Mouse (Mus musculus): ENCODE results near the gene Bco2. TPM values are rescaled to one million over a fixed set of nuclear protein-coding genes. Genes with fewer than 3 reads are reported as not detected.

Gene Bco2
- polyA plus RNA-seq, 1 experiment, result not detected

DNA sequence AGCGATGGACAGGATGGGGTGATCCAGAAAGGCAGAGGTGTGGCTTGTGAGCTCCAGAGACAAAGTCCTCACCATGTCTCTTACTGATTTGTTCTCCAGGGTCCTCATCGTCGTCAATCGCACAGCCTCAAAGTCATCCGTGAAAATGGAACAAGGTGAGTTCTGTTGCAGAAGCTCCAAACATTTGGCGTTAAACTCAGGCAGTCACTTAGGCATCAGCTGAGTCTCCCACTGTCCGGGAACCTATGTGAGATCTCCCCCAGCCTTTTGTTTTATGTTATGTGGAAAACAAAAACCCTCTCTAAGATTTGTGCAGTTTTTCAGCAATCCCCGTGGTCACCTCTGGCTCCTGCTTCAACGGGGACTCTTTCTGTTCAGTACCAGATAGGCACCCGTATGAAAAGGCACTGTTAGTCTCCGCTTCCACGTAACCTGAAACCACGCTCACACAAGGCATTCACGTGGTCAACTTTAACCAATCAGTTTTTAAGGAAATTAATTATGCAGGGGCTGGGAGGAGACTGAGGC, 53.9 kb downstream of the Bco2 start:
- Histone ChIP-seq H3K9ac (ENCODE audit: low read depth, poor library complexity, severe bottlenecking) (0 out of 2 replicates have a peak overlapping the region, but pooled peaks have one; percentile 7), H3K4me3 (ENCODE audit: low read depth, low read length) (peak overlapping the region; percentile 42)

DNA sequence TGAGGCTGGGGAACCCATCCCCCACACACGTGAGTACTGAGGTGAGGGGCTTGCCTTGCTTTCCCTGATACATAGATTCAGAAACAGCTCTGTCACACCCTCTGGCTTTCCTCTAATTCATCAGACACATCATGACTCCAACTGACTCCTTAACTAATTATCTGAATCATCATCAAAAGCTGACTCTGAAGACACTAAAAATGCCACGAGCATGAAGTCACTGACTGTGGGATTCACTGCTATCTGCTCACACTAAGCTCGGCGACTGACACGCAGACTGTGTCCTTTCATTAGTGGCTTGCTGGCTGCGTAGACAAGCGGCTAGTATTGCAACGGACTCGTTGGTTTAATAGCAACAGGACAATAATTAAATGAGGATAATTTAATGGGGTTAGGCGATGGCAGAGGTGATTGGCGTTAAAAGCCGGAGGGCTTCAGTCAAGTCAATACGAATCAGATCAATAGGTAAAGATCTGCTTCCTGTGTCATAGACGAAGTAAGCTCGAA, 54.5 kb downstream of the Bco2 start:
- Histone ChIP-seq H3K4me1 (ENCODE audit: control insufficient read depth, insufficient read depth, low read length) (peaks cover 2% of the 10 kb centered on the region), H3K36me3 (ENCODE audit: control insufficient read depth, insufficient read depth, low read length, poor library complexity, severe bottlenecking) (no peaks in the 10 kb centered on the region), H3K9ac (ENCODE audit: low read depth, poor library complexity, severe bottlenecking) (no peak overlapping the region), H3K27me3 (ENCODE audit: control insufficient read depth, insufficient read depth, low read length, poor library complexity, severe bottlenecking) (no peaks in the 10 kb centered on the region), H3K4me3 (ENCODE audit: low read depth, low read length) (peak overlapping the region; percentile 42; the same call in 1 of the 2 replicates), H3K27ac (ENCODE audit: insufficient read depth, low read length) (no peak overlapping the region), H3K9me3 (replicated peaks; ENCODE audit: control insufficient read depth, insufficient read depth, low read length, poor library complexity, severe bottlenecking) (no peaks in the 10 kb centered on the region)
- TF ChIP-seq POLR2A (IDR thresholded peaks at IDR 0.05; ENCODE audit: insufficient read depth, low read length), result no peak

More for the DNA sequence above, 53.9 kb downstream of the Bco2 start:
- Histone ChIP-seq H3K36me3 (ENCODE audit: control insufficient read depth, insufficient read depth, low read length, poor library complexity, severe bottlenecking) (no peaks in the 10 kb centered on the region), H3K27me3 (ENCODE audit: control insufficient read depth, insufficient read depth, low read length, poor library complexity, severe bottlenecking) (no peaks in the 10 kb centered on the region), H3K27ac (ENCODE audit: insufficient read depth, low read length) (no peak overlapping the region), H3K4me1 (ENCODE audit: control insufficient read depth, insufficient read depth, low read length) (peaks cover 2% of the 10 kb centered on the region), H3K9me3 (replicated peaks; ENCODE audit: control insufficient read depth, insufficient read depth, low read length, poor library complexity, severe bottlenecking) (no peaks in the 10 kb centered on the region)
- TF ChIP-seq EP300 (IDR thresholded peaks at IDR 0.05; ENCODE audit: insufficient read depth, low read depth, low read length) (no peak), CTCF (IDR thresholded peaks at IDR 0.05; ENCODE audit: low read depth, low read length) (no peak), POLR2A (IDR thresholded peaks at IDR 0.05; ENCODE audit: insufficient read depth, low read length) (no peak)

DNA sequence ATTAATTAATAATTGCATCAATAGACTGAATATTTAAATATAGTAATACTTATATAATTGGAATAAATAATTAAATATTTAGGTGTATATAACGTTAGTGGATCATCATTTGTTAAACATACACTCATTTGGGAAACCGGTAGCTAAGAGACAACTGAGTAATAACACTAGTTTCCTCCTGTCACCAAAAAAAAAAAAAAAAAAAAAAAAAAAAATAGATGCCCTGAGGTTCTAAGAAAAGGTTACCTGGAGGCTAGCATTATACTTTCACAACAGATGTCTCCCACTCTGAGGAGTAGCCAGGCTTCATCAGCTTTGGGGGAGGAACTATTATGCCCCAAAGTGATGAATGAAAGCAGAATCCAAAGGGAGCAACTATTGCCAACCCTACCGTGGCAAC, 55.2 kb downstream of the Bco2 start:
- H3K9ac ChIP-seq (ENCODE audit: low read depth, poor library complexity, severe bottlenecking), result no peak overlapping the region
- no peaks in the 10 kb centered on the region for H3K27me3 ChIP-seq (ENCODE audit: control insufficient read depth, insufficient read depth, low read length, poor library complexity, severe bottlenecking)
- TF ChIP-seq CTCF (IDR thresholded peaks at IDR 0.05; ENCODE audit: low read depth, low read length) (no peak), POLR2A (IDR thresholded peaks at IDR 0.05; ENCODE audit: insufficient read depth, low read length) (no peak), EP300 (IDR thresholded peaks at IDR 0.05; ENCODE audit: insufficient read depth, low read depth, low read length) (no peak)
- H3K36me3 ChIP-seq (ENCODE audit: control insufficient read depth, insufficient read depth, low read length, poor library complexity, severe bottlenecking), result no peaks in the 10 kb centered on the region
- peaks cover 4% of the 10 kb centered on the region for H3K4me1 ChIP-seq (ENCODE audit: control insufficient read depth, insufficient read depth, low read length)
- no peak overlapping the region for H3K4me3 ChIP-seq (ENCODE audit: low read depth, low read length)
- no peaks in the 10 kb centered on the region for H3K9me3 ChIP-seq (replicated peaks; ENCODE audit: control insufficient read depth, insufficient read depth, low read length, poor library complexity, severe bottlenecking)
- H3K27ac ChIP-seq (ENCODE audit: insufficient read depth, low read length), result no peak overlapping the region

- Histone ChIP-seq H3K4me3 (ENCODE audit: low read depth, low read length) (no peak overlapping the region), H3K36me3 (ENCODE audit: control insufficient read depth, insufficient read depth, low read length, poor library complexity, severe bottlenecking) (no peaks in the 10 kb centered on the region), H3K4me1 (ENCODE audit: control insufficient read depth, insufficient read depth, low read length) (peaks cover 4% of the 10 kb centered on the region), H3K27me3 (ENCODE audit: control insufficient read depth, insufficient read depth, low read length, poor library complexity, severe bottlenecking) (no peaks in the 10 kb centered on the region), H3K9ac (ENCODE audit: low read depth, poor library complexity, severe bottlenecking) (no peak overlapping the region), H3K27ac (ENCODE audit: insufficient read depth, low read length) (no peak overlapping the region), H3K9me3 (replicated peaks; ENCODE audit: control insufficient read depth, insufficient read depth, low read length, poor library complexity, severe bottlenecking) (no peaks in the 10 kb centered on the region)
- no peak for TF ChIP-seq POLR2A (IDR thresholded peaks at IDR 0.05; ENCODE audit: insufficient read depth, low read length)
- TF ChIP-seq EP300 (IDR thresholded peaks at IDR 0.05; ENCODE audit: insufficient read depth, low read depth, low read length), result no peak
- TF ChIP-seq CTCF (IDR thresholded peaks at IDR 0.05; ENCODE audit: low read depth, low read length), result no peak
Observed at GRCm38 (mm10) chr9:50498815-50499214, 56.2 kb downstream of the Bco2 start.

DNA sequence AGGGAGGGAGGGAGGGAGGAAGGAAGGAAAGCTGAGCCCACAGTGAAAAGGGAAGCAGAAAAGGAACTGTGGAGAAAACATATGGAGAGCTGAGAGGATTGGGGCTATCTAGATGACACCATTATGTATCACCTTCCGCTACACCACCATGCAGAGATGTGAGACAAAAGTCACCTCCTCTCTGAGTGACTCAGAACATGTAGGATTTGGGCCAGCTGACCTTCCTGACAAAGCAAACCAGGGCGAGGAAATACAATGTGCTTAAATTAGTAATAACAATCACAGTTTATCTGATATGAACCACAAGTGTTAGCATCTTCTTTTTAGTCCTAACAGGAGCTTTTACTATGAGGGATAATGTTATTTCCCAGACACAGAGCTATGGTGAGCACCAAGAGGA, 57.4 kb downstream of the Bco2 start:
- Histone ChIP-seq H3K4me1 (ENCODE audit: control insufficient read depth, insufficient read depth, low read length) (peaks cover 7% of the 10 kb centered on the region), H3K27ac (ENCODE audit: insufficient read depth, low read length) (no peak overlapping the region), H3K36me3 (ENCODE audit: control insufficient read depth, insufficient read depth, low read length, poor library complexity, severe bottlenecking) (no peaks in the 10 kb centered on the region), H3K4me3 (ENCODE audit: low read depth, low read length) (no peak overlapping the region), H3K9ac (ENCODE audit: low read depth, poor library complexity, severe bottlenecking) (no peak overlapping the region), H3K27me3 (ENCODE audit: control insufficient read depth, insufficient read depth, low read length, poor library complexity, severe bottlenecking) (no peaks in the 10 kb centered on the region), H3K9me3 (replicated peaks; ENCODE audit: control insufficient read depth, insufficient read depth, low read length, poor library complexity, severe bottlenecking) (no peaks in the 10 kb centered on the region)
- TF ChIP-seq CTCF (IDR thresholded peaks at IDR 0.05; ENCODE audit: low read depth, low read length), result no peak
- TF ChIP-seq POLR2A (IDR thresholded peaks at IDR 0.05; ENCODE audit: insufficient read depth, low read length), result no peak
- no peak for TF ChIP-seq EP300 (IDR thresholded peaks at IDR 0.05; ENCODE audit: insufficient read depth, low read depth, low read length)

GRCm38 (mm10) chr9:50497076-50497475, 57.9 kb downstream of the Bco2 start:
- H3K27me3 ChIP-seq (ENCODE audit: control insufficient read depth, insufficient read depth, low read length, poor library complexity, severe bottlenecking), result no peaks in the 10 kb centered on the region
- H3K27ac ChIP-seq (ENCODE audit: insufficient read depth, low read length), result no peak overlapping the region
- H3K9me3 ChIP-seq (replicated peaks; ENCODE audit: control insufficient read depth, insufficient read depth, low read length, poor library complexity, severe bottlenecking), result no peaks in the 10 kb centered on the region
- TF ChIP-seq POLR2A (IDR thresholded peaks at IDR 0.05; ENCODE audit: insufficient read depth, low read length) (no peak), CTCF (IDR thresholded peaks at IDR 0.05; ENCODE audit: low read depth, low read length) (no peak), EP300 (IDR thresholded peaks at IDR 0.05; ENCODE audit: insufficient read depth, low read depth, low read length) (no peak)
- no peaks in the 10 kb centered on the region for H3K36me3 ChIP-seq (ENCODE audit: control insufficient read depth, insufficient read depth, low read length, poor library complexity, severe bottlenecking)
- peaks cover 7% of the 10 kb centered on the region for H3K4me1 ChIP-seq (ENCODE audit: control insufficient read depth, insufficient read depth, low read length)
- H3K9ac ChIP-seq (ENCODE audit: low read depth, poor library complexity, severe bottlenecking), result no peak overlapping the region
- no peak overlapping the region for H3K4me3 ChIP-seq (ENCODE audit: low read depth, low read length)

All from ES-Bruce4 (cell line).